Mouse (Mus musculus) midbrain, embryonic 12.5 days (tissue): ENCODE data around the gene Srsf9. TPM values are rescaled to one million over a fixed set of nuclear protein-coding genes. Genes with fewer than 3 reads are reported as not detected.
"Not testable (repeated sequence)": the region's sequence is repeated elsewhere in the genome, so short reads cannot be mapped to it uniquely, and the experiment has no call there.

ENCODE experiments used
- ATAC-seq: fragments of 200-750 bp; cut with Nextera tagmentation; 2 replicates; pipeline ENCODE4 v1.8.0; 2017; ENCODE audit warnings: low read depth, moderate TSS enrichment, moderate library complexity; ENCODE audit not compliant: low FRiP score
- H3K27ac ChIP-seq: fragments of 300-500 bp; sonication (generic); replicated peaks from 2 replicates; pipeline ENCODE4 v1.5.1; 2016; ENCODE audit warnings: mild to moderate bottlenecking
- H3K27me3 ChIP-seq: fragments of 300-500 bp; sonication (generic); 2 replicates; pipeline ENCODE4 v1.6.1; 2016; ENCODE audit warnings: mild to moderate bottlenecking
- H3K36me3 ChIP-seq: fragments of 300-500 bp; sonication (generic); 2 replicates; pipeline ENCODE4 v1.6.1; 2016
- H3K4me1 ChIP-seq: fragments of 300-500 bp; sonication (generic); 2 replicates; pipeline ENCODE4 v1.6.1; 2016
- H3K4me2 ChIP-seq: fragments of 300-500 bp; sonication (generic); replicated peaks from 2 replicates; pipeline ENCODE4 v1.6.1; 2016; ENCODE audit warnings: mild to moderate bottlenecking, moderate library complexity
- H3K4me3 ChIP-seq: fragments of 300-500 bp; sonication (generic); 2 replicates; pipeline ENCODE4 v1.5.1; 2016; ENCODE audit warnings: mild to moderate bottlenecking
- H3K9ac ChIP-seq: fragments of 300-500 bp; sonication (generic); replicated peaks from 2 replicates; pipeline ENCODE4 v1.6.1; 2016; ENCODE audit warnings: mild to moderate bottlenecking, moderate library complexity
- H3K9me3 ChIP-seq: fragments of 300-500 bp; sonication (generic); 2 replicates; pipeline ENCODE4 v1.6.1; 2016; ENCODE audit warnings: mild to moderate bottlenecking
- WGBS: fragments of 180-500 bp; shearing (Covaris S2); methylation state at CpG from one replicate; pipeline ENCODE4 v1.1.7; 2016; 5-methylcytosine and 5-hydroxymethylcytosine counted together
- polyA plus RNA-seq: library from polyadenylated mRNA; unstranded; fragments of >200 nt; fragmentation: Nextera tagmentation; extraction: Ambion mirVana; gene quantifications from 2 replicates; pipeline ENCODE4 v1.2.1, GENCODE M21; 2016

Srsf9 gene
- polyA plus RNA-seq, 1 experiment from 2014 or later, result 346 TPM

DNA sequence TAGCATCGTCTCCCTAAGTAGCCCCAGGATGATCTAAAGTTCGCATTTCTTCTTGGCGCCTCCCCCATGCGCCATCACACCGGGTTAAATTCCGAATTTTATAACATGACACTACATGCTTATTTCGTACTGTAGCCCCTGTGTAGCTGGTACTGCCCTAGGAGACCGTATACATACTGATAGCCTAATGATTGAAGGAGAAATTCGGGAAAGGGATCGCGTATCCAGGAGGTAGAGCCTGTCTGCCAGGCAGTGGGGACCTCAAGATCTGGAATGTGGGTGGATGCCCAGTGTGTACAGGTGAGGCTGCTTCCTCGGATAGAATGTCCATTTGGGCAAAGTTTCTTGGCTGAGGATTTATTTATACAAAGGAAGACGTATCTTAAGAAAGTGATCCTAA, 25.4 kb upstream of the Srsf9 start:
- no peaks in the 10 kb centered on the region for H3K9me3 ChIP-seq
- WGBS, result 29% methylated on average over 13 of the region's 13 CpGs
- H3K27ac ChIP-seq, result peak overlapping the region; percentile 52; the same call in 1 of the 2 replicates
- H3K4me3 ChIP-seq, result peak overlapping the region; percentile 91
- H3K4me1 ChIP-seq, result peaks cover 24% of the 10 kb centered on the region
- peaks cover 12% of the 10 kb centered on the region for H3K27me3 ChIP-seq
- H3K4me2 ChIP-seq, result peak overlapping the region; percentile 76
- H3K9ac ChIP-seq, result peak overlapping the region; percentile 50; the same call in 1 of the 2 replicates
- H3K36me3 ChIP-seq, result peaks cover 21% of the 10 kb centered on the region
- ATAC-seq, result no peak

DNA sequence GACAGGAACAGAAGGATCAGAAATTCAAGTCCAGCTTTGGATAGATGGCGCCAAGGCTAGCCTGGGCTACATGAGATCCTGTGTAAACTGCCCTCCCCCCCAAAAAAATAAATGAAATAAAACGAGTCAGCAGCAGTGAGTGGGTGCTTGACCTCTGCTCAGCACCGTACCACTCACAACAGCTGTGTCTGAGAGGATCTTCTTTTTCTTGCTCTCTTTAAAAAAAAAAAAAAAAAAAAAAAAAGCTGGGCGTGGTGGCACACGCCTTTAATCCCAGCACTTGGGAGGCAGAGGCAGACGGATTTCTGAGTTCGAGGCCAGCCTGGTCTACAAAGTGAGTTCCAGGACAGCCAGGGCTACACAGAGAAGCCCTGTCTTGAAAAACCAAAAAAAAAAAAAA, 24.8 kb upstream of the Srsf9 start:
- H3K9me3 ChIP-seq, H3K27ac ChIP-seq, H3K4me3 ChIP-seq, H3K4me2 ChIP-seq, H3K9ac ChIP-seq, ATAC-seq: not testable (repeated sequence)
- Histone ChIP-seq H3K27me3 (peaks cover 12% of the 10 kb centered on the region), H3K36me3 (peaks cover 16% of the 10 kb centered on the region), H3K4me1 (peaks cover 24% of the 10 kb centered on the region)
- WGBS, result 75% methylated on average over 7 of the region's 7 CpGs

DNA sequence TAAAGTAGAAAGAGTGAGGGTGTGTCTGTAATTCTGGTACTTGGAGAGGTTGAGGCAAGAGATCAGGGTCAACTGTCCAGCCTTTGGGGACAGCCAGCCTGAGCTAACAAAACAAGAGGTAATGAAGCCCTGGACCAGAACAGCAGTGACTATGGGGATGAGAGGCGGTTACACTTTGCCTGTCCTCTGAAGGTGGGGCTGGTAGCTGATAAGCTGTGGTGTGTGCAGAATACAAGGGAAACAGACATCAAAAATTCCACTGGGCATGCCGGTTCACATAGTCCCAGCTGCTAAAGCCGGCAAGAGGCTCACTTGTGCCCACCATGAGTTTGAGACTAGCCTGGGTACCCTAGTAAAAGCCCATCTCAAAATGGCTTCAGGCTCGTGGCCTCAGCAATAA, 14.6 kb upstream of the Srsf9 start:
- Histone ChIP-seq H3K4me2 (no peak overlapping the region), H3K4me3 (no peak overlapping the region), H3K4me1 (peaks cover 10% of the 10 kb centered on the region), H3K27me3 (no peaks in the 10 kb centered on the region), H3K36me3 (no peaks in the 10 kb centered on the region), H3K9me3 (no peaks in the 10 kb centered on the region), H3K9ac (no peak overlapping the region), H3K27ac (no peak overlapping the region)
- WGBS, result 82% methylated on average over 4 of the region's 4 CpGs
- ATAC-seq, result no peak

DNA sequence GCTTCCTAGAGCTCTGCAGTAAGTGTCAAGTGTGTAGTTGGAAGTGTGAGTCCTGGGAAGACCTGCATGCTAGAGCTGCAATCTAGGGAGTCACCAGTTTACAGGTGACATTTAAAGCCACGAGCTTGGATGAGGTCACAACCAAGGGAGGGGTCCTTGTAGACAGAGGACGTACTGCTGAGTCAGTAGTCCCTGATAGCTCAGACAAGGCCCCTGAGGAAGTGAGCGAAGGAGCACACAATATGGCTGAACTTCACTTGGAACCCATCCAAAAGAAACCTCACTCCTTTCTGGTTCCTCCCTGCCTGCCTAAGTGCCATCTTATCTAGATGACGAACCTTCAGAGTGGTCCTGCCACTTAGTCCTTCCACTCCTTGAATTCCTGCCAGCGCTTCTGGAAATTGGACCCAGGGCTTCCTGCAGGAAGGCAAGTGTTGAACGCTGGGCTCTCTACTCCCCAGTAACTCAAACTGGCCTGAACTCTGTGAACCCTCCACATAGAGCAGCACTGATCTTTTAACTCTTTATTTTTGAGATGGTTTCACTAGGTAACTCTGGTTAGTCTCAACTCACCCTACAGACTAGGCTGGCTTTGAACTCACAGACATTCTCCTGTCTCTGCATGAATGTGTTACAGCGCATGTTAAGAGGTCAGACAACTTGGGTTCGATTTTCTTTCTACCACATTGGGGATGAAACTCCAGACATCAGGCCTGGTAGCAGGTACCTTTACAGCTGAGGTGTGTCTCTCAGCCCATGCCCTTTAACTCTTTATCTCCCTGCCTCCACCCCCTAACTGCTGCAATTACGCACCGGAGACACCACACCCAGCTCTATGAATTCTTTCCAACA, 13.9 kb upstream of the Srsf9 start:
- Histone ChIP-seq H3K4me1 (peaks cover 17% of the 10 kb centered on the region), H3K4me3 (no peak overlapping the region), H3K27me3 (no peaks in the 10 kb centered on the region), H3K36me3 (no peaks in the 10 kb centered on the region), H3K27ac (no peak overlapping the region), H3K9me3 (no peaks in the 10 kb centered on the region), H3K9ac (no peak overlapping the region), H3K4me2 (no peak overlapping the region)
- 84% methylated on average over 10 of the region's 10 CpGs for WGBS
- no peak for ATAC-seq

DNA sequence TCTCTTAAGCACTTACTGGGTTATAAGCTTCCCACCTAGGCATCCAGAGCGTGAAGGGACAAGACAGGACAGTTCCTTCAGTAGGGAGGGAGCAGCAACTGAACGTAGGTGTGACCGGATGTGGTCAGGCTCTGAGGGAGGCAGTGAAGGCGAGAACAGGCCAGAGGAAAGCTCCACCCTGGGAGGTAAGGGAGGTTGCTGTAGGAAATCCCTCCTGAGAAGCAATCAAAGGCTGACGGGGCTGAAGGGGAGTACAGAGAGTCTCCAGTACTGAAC, 13.4 kb upstream of the Srsf9 start:
- Histone ChIP-seq H3K27ac (no peak overlapping the region), H3K36me3 (no peaks in the 10 kb centered on the region), H3K27me3 (no peaks in the 10 kb centered on the region), H3K9ac (no peak overlapping the region), H3K9me3 (no peaks in the 10 kb centered on the region), H3K4me2 (no peak overlapping the region), H3K4me1 (peaks cover 22% of the 10 kb centered on the region), H3K4me3 (no peak overlapping the region)
- ATAC-seq, result no peak
- 50% methylated on average over 5 of the region's 5 CpGs for WGBS

DNA sequence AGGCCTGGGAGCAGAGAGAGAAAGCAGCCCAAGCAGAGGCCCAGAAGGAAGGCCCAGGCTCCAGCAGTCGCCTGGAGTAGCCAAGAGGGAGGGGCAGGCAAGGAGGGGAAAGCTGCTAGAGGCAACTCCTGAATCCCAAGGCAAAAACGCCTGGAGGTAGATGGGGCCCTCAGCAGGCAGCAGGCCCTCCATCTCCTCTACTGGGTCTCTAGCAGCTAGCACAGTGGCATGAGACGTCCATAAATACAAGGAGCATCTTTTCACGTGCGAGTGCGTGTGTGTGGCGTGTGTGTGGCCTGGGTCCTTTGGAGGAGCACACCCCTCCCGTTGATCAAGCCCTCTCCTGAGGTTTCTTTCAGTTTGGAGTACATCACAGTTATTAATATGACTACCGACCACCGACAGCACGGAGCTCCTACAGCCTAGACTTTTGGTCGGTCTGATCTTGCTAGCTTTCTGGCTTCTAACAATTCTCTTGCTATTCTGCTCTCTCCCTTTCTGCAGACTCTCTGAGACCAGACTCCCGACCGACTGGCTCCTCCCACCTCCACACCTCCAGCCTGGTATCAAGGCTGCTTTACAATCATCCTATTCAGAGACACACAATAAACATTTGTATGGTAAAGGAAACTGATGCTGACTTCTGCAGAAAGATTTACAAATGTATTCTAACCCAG, 9.9 kb upstream of the Srsf9 start:
- H3K4me2 ChIP-seq, result peak overlapping the region; percentile 9

DNA sequence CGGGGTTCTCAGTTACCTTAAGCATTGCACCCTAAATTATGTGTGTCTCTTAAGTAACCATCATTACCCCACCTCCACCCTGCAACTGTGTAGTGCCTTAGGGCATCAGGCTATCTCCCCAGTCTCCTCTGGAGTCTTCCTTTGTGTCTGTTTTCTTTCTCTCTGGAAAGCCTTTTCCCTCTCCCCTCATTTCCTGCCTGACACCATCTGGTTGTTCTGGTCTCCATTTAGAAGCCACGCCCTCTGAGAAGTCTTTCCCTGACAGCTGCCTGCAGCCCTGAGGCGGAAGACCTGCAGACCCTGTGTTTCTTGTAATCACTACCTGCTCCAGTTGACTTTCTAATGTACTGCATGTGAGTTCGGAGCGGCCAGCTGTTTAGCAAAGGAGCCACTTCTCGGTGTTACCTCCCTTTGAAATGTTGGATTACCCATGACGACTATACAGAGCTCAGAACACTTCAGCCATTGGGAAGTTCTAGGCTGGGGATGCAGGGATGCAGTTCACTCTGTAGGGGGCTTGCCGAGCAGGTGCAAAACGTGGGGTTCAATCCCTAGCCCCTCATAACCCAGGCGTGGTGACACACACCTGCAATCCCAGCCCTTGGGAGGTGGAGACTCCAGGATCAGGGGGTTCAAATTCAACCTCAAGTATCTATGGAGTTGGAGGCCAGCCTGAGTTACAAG, 9.2 kb upstream of the Srsf9 start:
- H3K4me2 ChIP-seq, result peak overlapping the region; percentile 9
- 5% methylated on average over 10 of the region's 10 CpGs for WGBS
- H3K9ac ChIP-seq, result 0 out of 2 replicates have a peak overlapping the region, but pooled peaks have one; percentile 28
- H3K27me3 ChIP-seq, result no peaks in the 10 kb centered on the region
- peaks cover 35% of the 10 kb centered on the region for H3K4me1 ChIP-seq
- H3K9me3 ChIP-seq, result no peaks in the 10 kb centered on the region
- H3K36me3 ChIP-seq, result no peaks in the 10 kb centered on the region
- peak; percentile 49 for ATAC-seq
- H3K4me3 ChIP-seq, result no peak overlapping the region
- H3K27ac ChIP-seq, result peak overlapping the region; percentile 80

More for the DNA sequence above, 9.9 kb upstream of the Srsf9 start:
- no peaks in the 10 kb centered on the region for H3K9me3 ChIP-seq
- H3K27me3 ChIP-seq, result no peaks in the 10 kb centered on the region
- H3K4me3 ChIP-seq, result no peak overlapping the region
- ATAC-seq, result no peak
- H3K27ac ChIP-seq, result peak overlapping the region; percentile 80
- 8% methylated on average over 14 of the region's 14 CpGs for WGBS
- H3K9ac ChIP-seq, result peak overlapping the region; percentile 28; the same call in 1 of the 2 replicates
- no peaks in the 10 kb centered on the region for H3K36me3 ChIP-seq
- peaks cover 35% of the 10 kb centered on the region for H3K4me1 ChIP-seq

DNA sequence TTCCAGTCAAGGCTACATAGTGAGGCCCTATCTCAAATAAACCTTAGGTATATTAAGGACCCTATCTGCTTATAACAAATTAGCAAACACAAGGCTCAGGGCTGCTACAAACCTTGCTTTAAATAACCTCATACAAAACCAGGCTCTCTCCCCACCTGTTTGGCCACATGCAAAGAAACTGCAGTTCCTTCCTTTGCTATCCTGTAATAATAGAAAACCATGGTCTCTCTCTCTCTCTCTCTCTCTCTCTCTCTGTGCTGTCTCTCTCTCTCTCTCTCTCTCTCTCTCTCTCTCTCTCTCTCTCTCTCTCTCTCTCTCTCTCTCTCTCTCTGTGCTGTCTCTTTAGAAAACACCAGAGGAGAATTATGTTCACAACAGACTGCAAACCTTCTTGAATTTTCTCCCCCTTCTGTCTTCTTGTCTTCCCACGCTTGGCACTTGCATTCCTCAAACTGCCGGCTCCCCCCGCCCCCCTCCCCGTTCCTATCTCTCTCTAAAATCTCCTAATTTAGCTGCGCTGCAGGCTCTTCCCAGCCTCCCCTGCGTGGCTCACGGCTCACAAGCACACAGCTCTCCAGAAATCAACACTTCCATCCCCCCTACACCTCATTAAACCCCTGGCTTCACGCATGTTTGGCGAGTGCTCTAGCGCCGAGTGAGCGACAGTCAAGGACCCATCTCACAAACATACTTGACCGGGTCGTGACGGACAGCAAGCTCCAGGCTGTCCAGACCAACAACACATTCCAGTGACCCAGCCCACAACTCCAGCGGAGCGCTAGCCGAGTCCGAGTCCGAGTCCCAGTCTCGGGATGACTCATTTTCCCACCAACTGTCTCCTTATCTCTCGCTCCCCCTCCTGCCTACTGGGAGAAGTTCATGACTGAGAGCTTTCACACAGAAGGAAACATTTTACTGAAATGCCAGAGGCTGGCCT, 7.7 kb upstream of the Srsf9 start:
- Histone ChIP-seq H3K4me2 (peak overlapping the region; percentile 71), H3K36me3 (no peaks in the 10 kb centered on the region), H3K4me3 (peak overlapping the region; percentile 37), H3K9me3 (no peaks in the 10 kb centered on the region), H3K4me1 (peaks cover 35% of the 10 kb centered on the region), H3K9ac (peak overlapping the region; percentile 46), H3K27ac (peak overlapping the region; percentile 61; the same call in 1 of the 2 replicates), H3K27me3 (no peaks in the 10 kb centered on the region)
- 2% methylated on average over 22 of the region's 22 CpGs for WGBS
- ATAC-seq, result peak; percentile 63; the same call in 1 of the 2 replicates

DNA sequence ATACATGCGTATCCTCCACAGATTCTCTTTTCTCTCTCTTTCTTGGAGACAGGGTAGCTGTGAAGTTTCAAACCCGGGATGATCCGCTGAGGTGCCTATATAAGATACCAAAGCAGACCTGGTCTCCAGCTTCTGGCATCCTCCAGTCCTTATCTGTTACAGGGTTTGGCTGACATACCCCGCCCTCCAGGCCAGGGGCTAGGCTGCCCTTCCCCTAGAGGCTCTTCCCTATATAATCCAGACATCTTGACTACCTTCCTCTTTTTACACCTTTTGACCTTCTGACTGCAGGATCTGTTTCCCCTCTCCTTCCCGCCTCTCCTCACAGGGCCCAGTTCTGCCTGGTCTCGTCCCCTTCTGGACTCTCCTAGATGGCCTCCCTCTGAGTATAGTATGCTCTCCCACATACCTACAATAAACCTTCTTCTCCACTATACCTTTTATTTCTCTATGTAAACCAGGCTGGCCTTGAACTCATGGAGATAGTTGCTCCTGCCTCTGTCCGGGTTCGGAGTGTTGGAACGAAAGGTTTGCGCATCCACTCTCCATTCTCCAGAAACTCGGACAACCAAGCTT, 633 bp upstream of the Srsf9 start:
- H3K4me2 ChIP-seq, result peak overlapping the region; percentile 81
- no peaks in the 10 kb centered on the region for H3K9me3 ChIP-seq
- peak overlapping the region; percentile 91 for H3K27ac ChIP-seq
- WGBS, result 30% methylated on average over 11 of the region's 11 CpGs
- H3K4me3 ChIP-seq, result peak overlapping the region; percentile 95
- H3K36me3 ChIP-seq, result peaks cover 17% of the 10 kb centered on the region
- peaks cover 30% of the 10 kb centered on the region for H3K4me1 ChIP-seq
- H3K9ac ChIP-seq, result peak overlapping the region; percentile 95
- ATAC-seq, result peak; percentile 57; the same call in 1 of the 2 replicates
- no peaks in the 10 kb centered on the region for H3K27me3 ChIP-seq

DNA sequence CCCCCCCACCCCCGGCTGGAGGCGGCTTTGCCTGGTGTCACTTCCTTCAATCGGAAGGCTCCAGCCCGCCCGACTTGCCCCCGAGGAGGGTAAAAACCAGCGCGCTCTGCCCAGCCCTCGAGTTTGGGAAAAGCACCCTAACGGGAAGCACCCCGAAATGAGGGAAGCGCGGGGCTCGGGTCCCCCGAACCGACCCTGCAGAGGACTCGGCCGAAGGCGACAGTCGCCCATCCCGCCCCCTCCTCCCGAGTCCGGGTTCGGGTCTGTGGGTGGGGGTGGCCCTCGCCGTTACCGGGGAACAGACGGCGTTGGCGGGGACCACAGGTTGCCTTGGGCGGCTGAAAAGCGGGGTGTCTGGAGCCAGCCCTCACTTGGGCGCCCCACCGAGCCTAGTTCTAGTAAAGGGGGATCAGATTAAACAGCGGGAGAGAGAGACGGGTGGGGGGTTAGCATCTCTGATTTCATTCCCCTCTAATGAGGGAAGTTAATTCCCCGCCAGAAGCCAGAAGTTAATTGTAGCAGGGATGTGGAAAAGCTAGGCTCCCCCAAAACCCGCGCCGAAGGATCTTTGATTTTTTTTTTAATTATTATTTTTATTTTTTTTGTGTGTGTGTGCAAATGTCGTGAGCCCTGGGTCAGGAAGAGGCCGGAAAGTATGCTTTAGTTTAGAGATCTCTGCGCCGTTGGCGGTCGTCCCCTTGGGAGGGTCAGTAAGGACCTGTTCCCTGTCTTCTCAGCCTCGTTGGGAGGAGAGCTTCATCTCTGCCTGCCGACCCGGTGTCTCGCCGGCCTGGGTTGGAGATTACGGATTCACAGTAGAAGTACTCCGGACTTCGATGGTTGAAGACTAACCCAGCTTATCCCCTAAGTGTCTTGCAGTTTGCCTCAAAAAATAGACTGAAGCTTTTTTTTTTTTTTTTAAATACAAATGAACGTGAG, 902 bp downstream of the Srsf9 start:
- H3K9me3 ChIP-seq, result no peaks in the 10 kb centered on the region
- peak; percentile 52 for ATAC-seq
- peak overlapping the region; percentile 95 for H3K4me3 ChIP-seq
- H3K27me3 ChIP-seq, result no peaks in the 10 kb centered on the region
- H3K36me3 ChIP-seq, result peaks cover 32% of the 10 kb centered on the region
- H3K4me1 ChIP-seq, result peaks cover 30% of the 10 kb centered on the region
- H3K27ac ChIP-seq, result peak overlapping the region; percentile 91
- peak overlapping the region; percentile 95 for H3K9ac ChIP-seq
- under 1% methylated on average over 55 of the region's 55 CpGs for WGBS
- H3K4me2 ChIP-seq, result peak overlapping the region; percentile 81
